Mouse (Mus musculus) brain, embryonic 14.5 days (tissue): ENCODE measurements around the gene Lef1.

Experiments
- CTCF ChIP-seq: fragments of 200-500 bp; IDR thresholded peaks from 2 replicates; pipeline ENCODE4 v1.5.1; 2012; ENCODE audit warnings: inconsistent platforms, mild to moderate bottlenecking, moderate library complexity, borderline replicate concordance; ENCODE audit not compliant: insufficient read depth, insufficient read length; ENCODE audit errors: extremely low read depth
- POLR2A ChIP-seq: fragments of 200-500 bp; IDR thresholded peaks from 2 replicates; pipeline ENCODE4 v1.6.1; 2012; ENCODE audit warnings: mild to moderate bottlenecking, inconsistent platforms, borderline replicate concordance; ENCODE audit not compliant: poor library complexity, insufficient read depth, insufficient read length, severe bottlenecking; ENCODE audit errors: extremely low read depth

GRCm38 (mm10) chr3:131171292-131171960, 61.2 kb downstream of the Lef1 start:
- TF ChIP-seq POLR2A (no peak), CTCF (no peak)
